Mouse (Mus musculus) Patski (cell line): Measurements from ENCODE around the gene Rybp. TPM values are rescaled to one million over a fixed set of nuclear protein-coding genes. Genes with fewer than 3 reads are reported as not detected.

Experiments
- ATAC-seq: fragments of 100-300 bp; one replicate; pipeline ENCODE4 v1.8.0; 2021
- CTCF ChIA-PET: fragments of 350-600 bp; sonication (Branson Sonifier 250); formaldehyde crosslinking; loops from one replicate; lab custom pipeline; 2022; ENCODE audit warnings: inconsistent platforms; lab: Charles Lee
- POLR2A ChIA-PET: fragments of 350-600 bp; sonication (Branson Sonifier 250); formaldehyde crosslinking; loops from one replicate; lab custom pipeline; 2022; ENCODE audit warnings: antibody characterized with exemption, inconsistent platforms; lab: Charles Lee
- DNase-seq: peaks from one replicate; pipeline ENCODE4 v3.0.0-alpha.2; 2011; ENCODE audit warnings: low read depth, low spot score
- H3K27me3 ChIP-seq: fragments of 371-371 bp; one replicate; pipeline ENCODE4 v1.5.1; 2021
- CTCF ChIP-seq: fragments of 100-300 bp; IDR thresholded peaks from one replicate; pipeline ENCODE4 v1.5.1; 2021
- in situ Hi-C: fragments of 300-500 bp; cut with MboI; formaldehyde crosslinking; loops from 3 replicates; pipeline ENCODE4 v1.11.1; 2018; ENCODE audit warnings: low pct_unique_long_range_greater_than_20kb, mixed read lengths
- polyA plus RNA-seq: library from polyadenylated mRNA; unstranded; gene quantifications from one replicate; pipeline ENCODE4 v1.2.3, GENCODE M21; 2021

The Rybp gene
- polyA plus RNA-seq, 1 experiment from 2014 or later = 22.6 TPM

GRCm38 (mm10) chr6:100193760-100194159 is 93.5 kb downstream of the Rybp start:
- peak; percentile 77 for ATAC-seq
- H3K27me3 ChIP-seq = peaks cover 8% of the 10 kb centered on the region
- ChIA-PET POLR2A (interaction anchor here (1.0 kb wide), 2 partner anchors 73 to 146 kb away, joined by 3 read pairs; no protein-coding TSS in a partner anchor), CTCF (interaction anchor here (1.0 to 1.4 kb wide), 4 partner anchors 20 to 88 kb away, joined by 3 read pairs; no protein-coding TSS in a partner anchor)
- no peak for TF ChIP-seq CTCF
- in situ Hi-C loops = loop anchor here (10.0 kb wide), 1 partner anchor 91 kb away; the partner anchor contains the start of gene Rybp
- peak; percentile 86 for DNase-seq

GRCm38 (mm10) chr6:100192691-100193229 is 94.5 kb downstream of the Rybp start:
- POLR2A ChIA-PET = interaction anchor here (0.6 to 1.0 kb wide), 5 partner anchors 40 to 530 kb away, joined by 3 to 6 read pairs (median 3); no protein-coding TSS in a partner anchor
- no peak for TF ChIP-seq CTCF
- in situ Hi-C loops = loop anchor here (10.0 kb wide), 1 partner anchor 92 kb away; the partner anchor contains the start of gene Rybp
- CTCF ChIA-PET = interaction anchor here (1.0 to 1.2 kb wide), 2 partner anchors 19 to 28 kb away, joined by 3 read pairs; no protein-coding TSS in a partner anchor
- ATAC-seq = no peak
- DNase-seq = no peak
- H3K27me3 ChIP-seq = peaks cover 12% of the 10 kb centered on the region

- H3K27me3 ChIP-seq = peaks cover 12% of the 10 kb centered on the region
- DNase-seq (no peak), ATAC-seq (no peak)
- CTCF ChIA-PET = interaction anchor here (1.2 kb wide), 1 partner anchor 12 kb away, joined by 3 read pairs; no protein-coding TSS in a partner anchor
- in situ Hi-C loops = loop anchor here (10.0 kb wide), 1 partner anchor 94 kb away; the partner anchor contains the start of gene Rybp
- TF ChIP-seq CTCF = no peak
- POLR2A ChIA-PET = no interaction called here
Observed at GRCm38 (mm10) chr6:100190803-100191559, 96.3 kb downstream of the Rybp start.

GRCm38 (mm10) chr6:100190310-100190709 is 97.0 kb downstream of the Rybp start:
- POLR2A ChIA-PET = no interaction called here
- TF ChIP-seq CTCF = no peak
- DNase-seq (no peak), ATAC-seq (no peak)
- in situ Hi-C loops = loop anchor here (10.0 kb wide), 1 partner anchor 94 kb away; the partner anchor contains the start of gene Rybp
- H3K27me3 ChIP-seq = peaks cover 12% of the 10 kb centered on the region
- CTCF ChIA-PET = interaction anchor here (1.2 kb wide), 1 partner anchor 11 kb away, joined by 3 read pairs; no protein-coding TSS in a partner anchor

GRCm38 (mm10) chr6:100188883-100189743 is 98.2 kb downstream of the Rybp start:
- ChIA-PET POLR2A (no interaction called here), CTCF (interaction anchor here (0.9 kb wide), 1 partner anchor 26 kb away, joined by 3 read pairs; no protein-coding TSS in a partner anchor)
- H3K27me3 ChIP-seq = peaks cover 12% of the 10 kb centered on the region
- ATAC-seq (no peak), DNase-seq (no peak)
- in situ Hi-C loops = no loop called here
- TF ChIP-seq CTCF = no peak

GRCm38 (mm10) chr6:100187821-100188220 is 99.5 kb downstream of the Rybp start:
- DNase-seq (no peak), ATAC-seq (no peak)
- TF ChIP-seq CTCF = no peak
- POLR2A ChIA-PET = interaction anchor here (0.5 kb wide), 1 partner anchor 45 kb away, joined by 3 read pairs; no protein-coding TSS in a partner anchor
- CTCF ChIA-PET = interaction anchor here (0.9 kb wide), 1 partner anchor 25 kb away, joined by 3 read pairs; no protein-coding TSS in a partner anchor
- in situ Hi-C loops = no loop called here
- H3K27me3 ChIP-seq = peaks cover 12% of the 10 kb centered on the region

- ATAC-seq (no peak), DNase-seq (no peak)
- POLR2A ChIA-PET = interaction anchor here (0.7 kb wide), 1 partner anchor 16 kb away, joined by 5 read pairs; no protein-coding TSS in a partner anchor
Observed at GRCm38 (mm10) chr6:100186789-100187188, 100.5 kb downstream of the Rybp start.

GRCm38 (mm10) chr6:100185524-100185923 is 101.8 kb downstream of the Rybp start:
- no peak for TF ChIP-seq CTCF
- ChIA-PET POLR2A (no interaction called here), CTCF (interaction anchor here (1.1 to 1.8 kb wide), 2 partner anchors 34 to 381 kb away, joined by 4 read pairs; no protein-coding TSS in a partner anchor)
- peaks cover 8% of the 10 kb centered on the region for H3K27me3 ChIP-seq
- no peak for DNase-seq
- no peak for ATAC-seq
- in situ Hi-C loops = no loop called here

More at GRCm38 (mm10) chr6:100186789-100187188, 100.5 kb downstream of the Rybp start:
- CTCF ChIA-PET = interaction anchor here (1.8 kb wide), 1 partner anchor 36 kb away, joined by 4 read pairs; no protein-coding TSS in a partner anchor
- in situ Hi-C loops = no loop called here
- peaks cover 12% of the 10 kb centered on the region for H3K27me3 ChIP-seq
- no peak for TF ChIP-seq CTCF

GRCm38 (mm10) chr6:100183344-100183743 is 103.9 kb downstream of the Rybp start:
- in situ Hi-C loops = no loop called here
- ChIA-PET CTCF (no interaction called here), POLR2A (no interaction called here)
- ATAC-seq (no peak), DNase-seq (no peak)
- peaks cover under 1% of the 10 kb centered on the region for H3K27me3 ChIP-seq
- no peak for TF ChIP-seq CTCF
